Mouse (Mus musculus): ENCODE results near the gene Scgb1b11.
"Not testable (repeated sequence)": the region's sequence is repeated elsewhere in the genome, so short reads cannot be mapped to it uniquely, and the experiment has no call there.

Gene Scgb1b11

GRCm38 (mm10) chr7:32222540-32222939, at the start of gene Scgb1b11:
TSS of gene Scgb1b11 (plus strand) at chr7:32222840.
- in situ Hi-C loops (cut with MboI, MseI): not testable (repeated sequence)

GRCm38 (mm10) chr7:32211045-32211444, 11.6 kb upstream of the Scgb1b11 start, which contains the start of gene Scgb2b11:
TSS of gene Scgb2b11 (minus strand) at chr7:32211145.
- in situ Hi-C loops (cut with MboI, MseI): loop anchor here (5.0 to 10.0 kb wide), 2 partner anchors 964 to 966 kb away; partner anchors contain the start of gene Scgb2b18 (in 1 of the 2)
